7 mouse cellular contexts compared by ENCODE assay signal in genomic region chr7:30090092-30090969, GRCm38 (mm10). TPM values are rescaled to one million over a fixed set of nuclear protein-coding genes. Genes with fewer than 3 reads are reported as not detected.
DNase-seq lines count a peak whose midpoint lies in the region; ATAC-seq lines count a peak whose summit lies in the region.

Gm26920 (minus strand) TSS chr7:30090410.
Zfp566 (minus strand) TSS chr7:30090527.

- H3K9me3 ChIP-seq in intestine, embryonic 16.5 days (ENCODE audit: control insufficient read depth, low read length), result no peaks in the 10 kb centered on the region
- no peaks in the 10 kb centered on the region for H3K9me3 ChIP-seq in midbrain, embryonic 11.5 days (ENCODE audit: control insufficient read depth, low read length)

- H3K4me2 ChIP-seq in intestine, embryonic 16.5 days (ENCODE audit: low read depth, low read length), result peak within 1 kb of the TSS; percentile 77
- peak within 1 kb of the TSS; percentile 81 for H3K4me2 ChIP-seq in midbrain, embryonic 11.5 days

- intact Hi-C loops in left cerebral cortex, postnatal 36 days (cut with DNase I), result loop anchor here (5.0 kb wide), 2 partner anchors 78 to 183 kb away; partner anchors contain the start of genes Zfp27 and Zfp383

- under 1% methylated on average over 40 of the region's 40 CpGs for WGBS in intestine, embryonic 16.5 days
- WGBS in midbrain, embryonic 11.5 days, result under 1% methylated on average over 40 of the region's 40 CpGs

- H3K4me3 ChIP-seq in intestine, embryonic 16.5 days (ENCODE audit: low read length), result peak within 1 kb of the TSS; percentile 74
- peak within 1 kb of the TSS; percentile 68 for H3K4me3 ChIP-seq in midbrain, embryonic 11.5 days (ENCODE audit: low read depth, low read length)

- peak within 1 kb of the TSS; percentile 72 for H3K9ac ChIP-seq in intestine, embryonic 16.5 days (ENCODE audit: low read depth, low read length)
- H3K9ac ChIP-seq in midbrain, embryonic 11.5 days (ENCODE audit: low read length), result peak within 1 kb of the TSS; percentile 81

- ATAC-seq in intestine, embryonic 16.5 days, result peak; percentile 94
- peak; percentile 93 for ATAC-seq in midbrain, embryonic 11.5 days (ENCODE audit: low FRiP score)

- peaks cover 13% of the 10 kb centered on the region for H3K4me1 ChIP-seq in intestine, embryonic 16.5 days (ENCODE audit: control insufficient read depth, insufficient read depth, low read length)
- peaks cover 17% of the 10 kb centered on the region for H3K4me1 ChIP-seq in midbrain, embryonic 11.5 days (ENCODE audit: control insufficient read depth, insufficient read depth, low read length)

- no peaks in the 10 kb centered on the region for H3K27me3 ChIP-seq in intestine, embryonic 16.5 days (replicated peaks; ENCODE audit: control insufficient read depth, insufficient read depth, low read length)
- no peaks in the 10 kb centered on the region for H3K27me3 ChIP-seq in midbrain, embryonic 11.5 days (ENCODE audit: control insufficient read depth, insufficient read depth, low read length)

- DNase-seq in adrenal gland, adult 8-10 months, result peak; percentile 96
- peak; percentile 99 for DNase-seq in embryo, embryonic 9.5 days (ENCODE audit: extremely low spot score)
- DNase-seq in gastrocnemius, postnatal 4 days (ENCODE audit: low spot score in 2 of 2), result peak; percentile 90 to 95
- DNase-seq in left cerebral cortex, postnatal 36 days (ENCODE audit: low spot score in 2 of 2), result peak; percentile 96
- peak; percentile 99 for DNase-seq in midbrain, embryonic 11.5 days (ENCODE audit: low spot score, missing footprints)
- peak; percentile 98 for DNase-seq in skeletal muscle tissue, adult 2 months (ENCODE audit: low read depth, low spot score)

- H3K36me3 ChIP-seq in intestine, embryonic 16.5 days (ENCODE audit: control insufficient read depth, insufficient read depth, low read length), result no peaks in the 10 kb centered on the region
- peaks cover 13% of the 10 kb centered on the region; the same call in 1 of the 2 replicates for H3K36me3 ChIP-seq in midbrain, embryonic 11.5 days (ENCODE audit: control insufficient read depth, insufficient read depth, low read length)

- peak within 1 kb of the TSS; percentile 64 for H3K27ac ChIP-seq in intestine, embryonic 16.5 days (ENCODE audit: low read length)
- H3K27ac ChIP-seq in midbrain, embryonic 11.5 days (ENCODE audit: low read depth, low read length), result peak within 1 kb of the TSS; percentile 72; the same call in 1 of the 2 replicates

RNA-seq across cellular contexts. Expression of gene Gm26920, which starts in this region (rescaled TPM):
- total RNA-seq in adrenal gland, adult 8-10 months (2022), result 1 to 10 TPM in 1 of 4 experiments, under 1 TPM in 1, not detected in 2; 0.48 to 2.2 TPM
- not detected for total RNA-seq in gastrocnemius, postnatal 4 days (2021)
- polyA plus RNA-seq in intestine, embryonic 16.5 days (2015; fragmentation: Nextera tagmentation; extraction: Ambion mirVana), result 0.62 TPM in 1 of 2 replicates, not detected in the other
- total RNA-seq in left cerebral cortex, postnatal 36 days (2021), result 1 to 10 TPM in 1 of 2 experiments, not detected in 1; 1.1 TPM
- 1.2 and 2.4 TPM in 2 replicates for polyA plus RNA-seq in midbrain, embryonic 11.5 days (2014; fragmentation: Nextera tagmentation; extraction: Ambion mirVana)

RNA-seq across cellular contexts. Expression of gene Zfp566, which starts in this region (rescaled TPM):
- 1 to 10 TPM; 1.9 to 4.7 (median 4.1) TPM for total RNA-seq in adrenal gland, adult 8-10 months (2022)
- total RNA-seq in gastrocnemius, postnatal 4 days (2021), result 1 to 10 TPM; 4.8 to 5.6 TPM
- 4.3 and 5.3 TPM in 2 replicates for polyA plus RNA-seq in intestine, embryonic 16.5 days (2015; fragmentation: Nextera tagmentation; extraction: Ambion mirVana)
- 1 to 10 TPM; 7.5 to 7.6 TPM for total RNA-seq in left cerebral cortex, postnatal 36 days (2021)
- polyA plus RNA-seq in midbrain, embryonic 11.5 days (2014; fragmentation: Nextera tagmentation; extraction: Ambion mirVana), result 14.8 and 15.7 TPM in 2 replicates

Comparison
In these comparisons a context has a peak if more than half of its experiments do, and no peak if none do; other contexts are left out.
1. Peak in every context shown above with its lines: DNase-seq, ATAC-seq, H3K4me3 ChIP-seq and H3K27ac ChIP-seq.